Mouse (Mus musculus) lung, postnatal 4 days (tissue): Measurements from ENCODE around the gene Bpifc.
A peak's percentile ranks its signal among the peaks of the same experiment; 100 is the strongest.

Source experiments
- DNase-seq, 2 experiments: peaks; one replicate each; pipeline ENCODE4 v3.0.0; 2021

The Bpifc gene

DNA sequence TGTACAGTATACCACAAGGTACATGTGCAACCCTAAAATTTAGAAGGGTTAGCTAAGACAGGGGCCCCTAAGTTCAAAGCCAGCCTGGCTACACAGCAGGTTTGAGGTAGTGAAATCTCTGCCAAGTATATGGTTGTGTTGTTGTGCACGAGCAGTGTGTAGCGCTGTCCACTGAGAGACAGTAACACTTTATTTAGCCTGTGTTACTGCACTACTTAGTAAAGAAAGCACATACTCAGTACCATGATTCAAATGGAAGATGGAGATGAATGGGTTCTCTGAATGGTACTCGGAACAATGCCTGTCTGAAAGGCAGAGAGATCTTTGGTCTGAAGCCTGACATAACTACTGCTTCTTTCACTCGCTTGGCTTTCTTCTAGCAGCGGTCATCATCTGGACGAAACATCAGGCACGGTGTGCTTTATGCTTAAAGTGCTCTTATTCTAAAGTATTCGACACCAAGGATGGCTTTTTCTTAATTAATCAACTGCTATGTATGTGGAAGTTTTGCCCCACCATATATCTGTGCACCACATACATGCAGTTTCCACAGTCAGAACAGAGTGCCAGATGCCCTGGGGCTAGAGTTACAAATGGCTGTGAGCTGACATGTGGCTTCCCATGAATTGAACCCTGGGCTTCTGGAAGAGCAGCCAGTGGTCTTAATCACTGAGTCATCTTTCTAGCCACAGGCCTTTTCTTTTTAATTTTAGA is 63.1 kb downstream of the Bpifc start:
- DNase-seq: no peak

DNA sequence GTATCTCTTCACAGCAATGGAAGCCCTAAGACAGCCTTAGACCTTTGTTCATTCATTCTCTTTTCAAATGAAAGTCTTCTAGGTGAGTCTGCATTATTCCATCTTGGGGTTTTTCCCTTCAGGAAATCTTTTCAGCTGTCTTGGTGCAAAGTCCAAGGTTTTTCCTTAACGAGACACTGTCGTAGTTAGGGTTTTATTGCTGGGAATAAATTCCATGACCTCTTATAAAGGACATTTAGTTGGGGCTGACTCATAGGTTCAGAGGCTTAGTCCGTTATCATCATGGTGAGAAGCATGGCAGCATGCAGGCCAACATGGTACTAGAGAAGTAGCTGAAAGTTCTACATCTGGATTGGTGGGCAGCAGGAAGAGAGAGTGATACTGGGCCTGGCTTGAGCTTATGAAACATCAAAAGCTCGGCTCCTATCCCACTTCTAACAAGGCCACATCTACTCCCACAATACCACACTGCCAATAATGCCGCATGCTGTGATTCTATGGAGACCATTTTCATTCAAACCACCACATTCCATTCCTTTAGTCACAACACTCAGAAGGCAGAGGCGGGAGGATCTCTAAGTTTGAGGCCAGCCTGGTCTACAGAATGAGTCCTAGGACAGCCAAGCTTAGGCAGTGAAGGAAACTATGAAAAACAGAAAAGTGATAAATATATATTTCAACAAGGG is 75.3 kb downstream of the Bpifc start:
- DNase-seq: no peak

DNA sequence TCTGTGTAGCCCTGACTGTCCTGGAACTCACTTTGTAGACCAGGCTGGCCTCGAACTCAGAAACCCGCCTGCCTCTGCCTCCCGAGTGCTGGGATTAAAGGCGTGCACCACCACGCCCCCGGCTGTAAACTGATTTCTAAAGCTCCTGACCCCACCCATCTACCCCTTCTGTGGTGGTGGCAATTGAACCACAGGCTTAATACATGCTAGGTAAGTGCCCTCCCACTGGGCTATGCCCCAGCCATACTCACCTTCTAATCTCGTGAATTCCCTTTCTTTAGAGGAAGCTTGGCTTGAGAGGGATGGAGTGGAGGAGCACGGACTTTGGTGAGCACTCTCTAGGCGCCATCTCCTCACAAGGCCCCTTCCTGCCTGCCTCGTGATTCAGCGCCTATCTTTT is 81.7 kb downstream of the Bpifc start:
- no peak for DNase-seq

DNA sequence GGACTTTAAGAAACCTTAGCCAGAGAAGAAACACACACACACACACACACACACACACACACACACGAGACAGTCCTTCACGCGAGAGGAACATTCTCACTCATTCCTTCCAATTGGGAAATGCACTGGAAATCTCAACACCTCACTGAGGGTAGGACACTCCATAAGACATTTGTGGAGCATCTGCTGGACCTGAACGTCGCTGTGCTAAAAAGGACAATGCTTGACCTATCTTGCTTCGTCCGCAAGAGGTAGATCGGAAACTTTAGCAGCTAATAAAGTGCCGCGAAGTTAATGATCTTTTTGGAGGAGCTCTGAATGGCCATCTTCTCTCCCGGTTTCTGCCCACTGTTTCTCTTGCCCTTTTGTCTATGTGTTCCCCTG is 82.5 kb downstream of the Bpifc start:
- DNase-seq: no peak

DNA sequence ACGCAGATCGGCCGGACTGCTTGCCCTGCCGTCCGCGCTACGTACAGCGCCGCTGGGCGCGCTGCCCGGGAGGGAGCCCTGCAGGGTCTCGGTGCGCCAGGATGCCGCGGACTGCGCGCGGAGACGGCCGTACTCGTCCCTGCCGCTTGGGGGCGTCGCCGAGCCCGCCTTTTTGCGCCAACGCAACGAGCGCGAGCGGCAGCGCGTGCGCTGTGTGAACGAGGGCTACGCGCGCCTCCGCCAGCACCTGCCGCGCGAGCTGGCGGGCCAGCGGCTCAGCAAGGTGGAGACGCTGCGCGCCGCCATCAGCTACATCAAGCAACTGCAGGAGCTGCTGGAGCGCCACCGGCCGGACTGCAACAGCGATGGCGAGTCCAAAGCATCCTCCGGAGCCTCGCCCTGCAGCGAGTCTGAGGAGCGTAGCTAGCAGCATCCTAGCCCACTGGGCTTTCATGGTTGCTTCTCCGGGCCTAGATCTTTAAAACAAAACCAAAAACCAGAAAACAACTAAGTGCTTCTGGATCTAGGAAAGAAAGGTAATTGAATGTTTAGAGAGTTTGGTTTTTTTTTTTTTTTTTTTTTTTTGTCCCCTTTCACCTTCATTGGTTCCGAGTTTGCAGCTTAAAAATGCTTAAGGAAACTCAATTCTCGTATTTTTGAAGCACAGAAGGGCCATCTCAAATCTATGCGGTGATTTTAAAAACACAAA is 83.0 kb downstream of the Bpifc start:
- DNase-seq: peak; percentile 70 to 82

DNA sequence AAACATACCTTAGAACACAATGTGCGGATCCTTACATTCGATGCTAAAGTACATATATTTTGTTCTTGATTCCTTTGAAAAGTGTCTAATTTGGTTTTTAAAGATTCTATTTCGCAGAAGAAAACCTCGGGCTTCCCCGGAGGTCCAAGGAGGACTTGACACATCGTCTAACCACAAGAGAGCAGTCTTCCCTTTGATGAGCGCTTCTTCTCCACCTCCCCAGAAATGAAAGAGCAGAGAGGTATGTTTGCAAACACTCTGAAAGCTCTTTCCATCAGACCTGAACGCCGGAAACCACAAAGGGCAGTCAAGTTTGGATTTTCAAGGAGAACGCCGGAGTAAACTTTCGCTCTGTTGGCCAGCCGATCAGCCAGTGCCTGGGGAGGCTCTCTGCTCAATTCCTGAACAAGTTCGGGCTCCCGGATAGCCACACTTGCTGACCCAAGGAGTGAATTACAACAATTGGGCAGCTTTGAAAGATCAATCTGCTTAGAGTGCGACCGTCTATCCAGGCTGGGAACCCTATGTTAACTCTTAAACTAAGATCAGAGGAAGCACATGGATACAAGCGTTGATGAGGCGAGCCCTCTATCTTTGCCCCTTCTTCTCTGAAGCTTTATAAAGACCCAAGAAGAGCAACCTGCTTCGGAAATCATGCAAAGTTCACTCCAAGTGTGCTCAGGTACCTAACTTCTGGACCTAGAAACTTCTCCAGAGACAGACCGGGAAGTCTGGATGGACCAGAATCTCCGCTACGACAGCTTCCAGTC is 83.8 kb downstream of the Bpifc start, which contains the start of gene Ascl4:
TSS of gene Ascl4 (plus strand) at position 6 of the 770 bp plus-strand sequence.
- peak in 1 of 2 experiments; percentile 9 for DNase-seq

DNA sequence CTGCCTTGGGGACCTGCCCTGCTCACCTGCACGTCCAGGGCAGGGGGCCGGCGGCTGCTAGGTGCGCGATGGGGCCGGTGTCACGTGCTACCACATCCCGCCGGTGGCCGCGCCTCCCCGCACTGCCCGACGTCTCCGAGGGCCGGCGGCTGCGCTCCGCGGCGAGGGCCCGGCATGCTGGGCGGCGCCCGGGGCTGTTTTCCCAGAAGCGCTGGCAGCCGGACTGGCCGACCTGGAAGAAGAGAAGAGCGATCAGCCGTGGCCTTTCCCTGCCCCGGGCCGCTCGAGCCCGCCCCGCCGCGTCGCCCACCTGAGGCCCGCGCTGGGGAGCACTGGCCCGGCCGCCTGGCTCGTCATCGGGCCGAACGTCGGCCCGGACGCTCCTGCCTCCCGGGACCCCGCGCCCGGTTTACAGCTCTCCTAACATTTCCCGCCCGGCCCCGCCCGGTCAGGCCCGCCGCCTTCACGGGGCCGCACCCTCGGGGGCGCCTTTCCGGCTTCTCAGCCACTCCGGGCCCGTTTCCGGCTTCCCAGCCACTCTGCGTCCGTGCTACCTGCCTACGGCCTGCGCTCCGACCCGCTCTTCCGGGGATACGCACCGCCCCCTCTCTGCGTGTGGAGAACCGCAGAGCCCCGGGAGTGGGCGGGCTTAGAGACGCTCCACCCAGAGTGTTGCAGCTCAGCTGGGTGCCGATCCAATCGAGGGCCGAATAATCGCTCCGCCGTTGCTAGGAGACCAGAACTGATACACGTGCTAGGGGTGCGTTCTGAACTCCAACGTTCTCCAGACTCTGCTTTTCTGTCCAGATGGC is 95.0 kb downstream of the Bpifc start, which contains the start of gene Prdm4:
TSS of gene Prdm4 (minus strand) at position 645 of the 812 bp plus-strand sequence.
- DNase-seq: peak; percentile 97 to 99
